Mouse (Mus musculus) midbrain, embryonic 12.5 days (tissue): ENCODE measurements around the gene Atf7ip. TPM values are rescaled to one million over a fixed set of nuclear protein-coding genes. Genes with fewer than 3 reads are reported as not detected.

Experiments used
- ATAC-seq: fragments of 200-750 bp; cut with Nextera tagmentation; 2 replicates; pipeline ENCODE4 v1.8.0; 2017; ENCODE audit warnings: low read depth, moderate TSS enrichment, moderate library complexity; ENCODE audit not compliant: low FRiP score
- H3K27ac ChIP-seq: fragments of 300-500 bp; sonication (generic); replicated peaks from 2 replicates; pipeline ENCODE4 v1.5.1; 2016; ENCODE audit warnings: mild to moderate bottlenecking
- H3K27me3 ChIP-seq: fragments of 300-500 bp; sonication (generic); 2 replicates; pipeline ENCODE4 v1.6.1; 2016; ENCODE audit warnings: mild to moderate bottlenecking
- H3K36me3 ChIP-seq: fragments of 300-500 bp; sonication (generic); 2 replicates; pipeline ENCODE4 v1.6.1; 2016
- H3K4me1 ChIP-seq: fragments of 300-500 bp; sonication (generic); 2 replicates; pipeline ENCODE4 v1.6.1; 2016
- H3K4me2 ChIP-seq: fragments of 300-500 bp; sonication (generic); replicated peaks from 2 replicates; pipeline ENCODE4 v1.6.1; 2016; ENCODE audit warnings: mild to moderate bottlenecking, moderate library complexity
- H3K4me3 ChIP-seq: fragments of 300-500 bp; sonication (generic); 2 replicates; pipeline ENCODE4 v1.5.1; 2016; ENCODE audit warnings: mild to moderate bottlenecking
- H3K9ac ChIP-seq: fragments of 300-500 bp; sonication (generic); replicated peaks from 2 replicates; pipeline ENCODE4 v1.6.1; 2016; ENCODE audit warnings: mild to moderate bottlenecking, moderate library complexity
- H3K9me3 ChIP-seq: fragments of 300-500 bp; sonication (generic); 2 replicates; pipeline ENCODE4 v1.6.1; 2016; ENCODE audit warnings: mild to moderate bottlenecking
- WGBS: fragments of 180-500 bp; shearing (Covaris S2); methylation state at CpG from one replicate; pipeline ENCODE4 v1.1.7; 2016; 5-methylcytosine and 5-hydroxymethylcytosine counted together
- polyA plus RNA-seq: library from polyadenylated mRNA; unstranded; fragments of >200 nt; fragmentation: Nextera tagmentation; extraction: Ambion mirVana; gene quantifications from 2 replicates; pipeline ENCODE4 v1.2.1, GENCODE M21; 2016

The Atf7ip gene
- polyA plus RNA-seq, 1 experiment from 2014 or later = 61.4 TPM

- H3K4me2 ChIP-seq = no peak overlapping the region
- no peak for ATAC-seq
- no peaks in the 10 kb centered on the region for H3K36me3 ChIP-seq
- H3K4me1 ChIP-seq = no peaks in the 10 kb centered on the region
- no peak overlapping the region for H3K4me3 ChIP-seq
- H3K9ac ChIP-seq = no peak overlapping the region
- 29% methylated on average over 7 of the region's 7 CpGs for WGBS
- H3K27ac ChIP-seq = no peak overlapping the region
- H3K9me3 ChIP-seq = 0 out of 2 replicates have a peak, but pooled peaks cover 7% of the 10 kb centered on the region
- no peaks in the 10 kb centered on the region for H3K27me3 ChIP-seq
Measured at GRCm38 (mm10) chr6:136510945-136511344, 5.0 kb downstream of the Atf7ip start.

DNA sequence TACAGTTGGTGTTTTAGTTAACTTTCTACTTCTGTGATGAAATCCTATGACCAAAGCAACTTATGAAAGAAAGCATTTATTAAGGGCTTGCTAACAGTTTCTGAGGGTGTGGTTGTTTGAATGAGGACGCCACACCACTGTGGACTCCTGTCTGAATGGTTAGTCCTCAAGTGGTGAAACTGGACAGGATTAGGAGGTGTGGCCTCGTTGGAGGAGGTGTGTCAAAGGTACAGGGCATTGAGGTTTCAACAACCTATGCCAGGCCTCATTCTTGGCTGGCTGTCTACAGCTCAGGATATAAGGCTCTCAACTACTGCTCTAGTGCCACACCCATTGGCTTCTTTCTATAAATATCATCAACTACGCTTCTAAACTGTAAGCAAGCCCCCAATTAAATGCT, 6.4 kb downstream of the Atf7ip start:
- WGBS = 84% methylated on average over 3 of the region's 3 CpGs
- no peak overlapping the region for H3K9ac ChIP-seq
- no peak for ATAC-seq

DNA sequence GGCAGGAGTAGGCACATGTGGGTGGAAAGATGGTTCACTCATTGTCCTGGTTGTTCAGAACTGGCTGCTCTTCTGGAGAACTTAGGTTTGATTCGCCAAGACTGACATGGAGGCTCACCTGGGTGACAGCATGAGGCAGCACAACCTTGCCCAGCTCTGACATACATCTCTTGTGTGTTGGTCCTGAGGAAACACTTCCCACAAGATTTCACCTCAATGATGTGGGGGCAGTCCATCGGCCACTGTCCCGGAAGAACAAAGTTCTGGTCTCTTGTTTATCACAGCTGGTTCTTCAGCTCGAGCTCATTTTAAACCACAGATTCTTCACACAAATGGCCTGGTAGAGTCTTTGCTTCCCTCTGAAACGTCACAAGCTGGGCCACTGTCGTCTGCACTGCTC, 10.7 kb downstream of the Atf7ip start:
- no peak for ATAC-seq
- Histone ChIP-seq H3K27me3 (no peaks in the 10 kb centered on the region), H3K9ac (no peak overlapping the region), H3K4me3 (no peak overlapping the region), H3K9me3 (0 out of 2 replicates have a peak, but pooled peaks cover 9% of the 10 kb centered on the region), H3K4me1 (peaks cover 4% of the 10 kb centered on the region; the same call in 1 of the 2 replicates), H3K4me2 (no peak overlapping the region), H3K27ac (no peak overlapping the region), H3K36me3 (0 out of 2 replicates have a peak, but pooled peaks cover 3% of the 10 kb centered on the region)
- WGBS = 94% methylated on average over 6 of the region's 6 CpGs

More for the DNA sequence above, 6.4 kb downstream of the Atf7ip start:
- no peak overlapping the region for H3K4me3 ChIP-seq
- no peak overlapping the region for H3K4me2 ChIP-seq
- 0 out of 2 replicates have a peak, but pooled peaks cover 7% of the 10 kb centered on the region for H3K9me3 ChIP-seq
- no peaks in the 10 kb centered on the region for H3K36me3 ChIP-seq
- no peaks in the 10 kb centered on the region for H3K4me1 ChIP-seq
- H3K27ac ChIP-seq = no peak overlapping the region
- H3K27me3 ChIP-seq = no peaks in the 10 kb centered on the region

- H3K4me1 ChIP-seq = peaks cover 6% of the 10 kb centered on the region; the same call in 1 of the 2 replicates
Measured at GRCm38 (mm10) chr6:136517221-136517620, 11.3 kb downstream of the Atf7ip start.

DNA sequence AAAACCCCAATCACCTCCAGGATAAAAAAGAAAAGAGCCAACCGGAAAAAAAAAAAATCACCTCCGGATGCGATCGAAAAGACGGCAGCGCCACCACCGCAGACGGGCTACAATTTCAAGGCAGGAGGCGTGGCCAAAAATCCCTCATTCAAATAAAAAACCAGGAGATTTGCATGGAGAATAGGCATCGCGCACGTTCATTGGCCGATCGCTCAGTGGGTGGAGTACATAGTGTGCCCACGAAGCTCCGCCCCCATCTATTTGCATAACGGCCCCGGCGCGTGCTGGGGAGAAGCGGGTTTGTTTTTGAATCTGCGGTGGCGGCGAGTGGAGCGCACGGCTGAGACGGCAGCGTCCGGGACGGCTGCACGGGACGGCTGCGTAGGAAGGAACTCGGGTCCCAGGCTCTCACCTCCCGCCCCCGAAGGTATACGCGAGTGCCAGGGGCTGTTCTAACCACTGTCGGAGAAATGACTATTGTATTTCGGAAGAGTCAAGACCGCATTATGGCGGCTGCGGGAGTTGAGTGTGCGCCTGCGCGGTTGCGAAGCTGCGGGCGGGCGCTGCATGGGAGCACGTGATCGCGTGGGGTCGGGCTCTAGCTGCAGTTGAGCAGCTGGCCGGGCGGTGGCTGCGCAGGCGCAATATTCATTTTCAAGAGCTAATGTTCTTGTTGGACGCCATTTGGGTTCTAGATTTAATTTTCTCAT, 12.7 kb downstream of the Atf7ip start:
- peak; percentile 97 for ATAC-seq
- peak overlapping the region; percentile 60 for H3K9ac ChIP-seq
- peaks cover 21% of the 10 kb centered on the region for H3K9me3 ChIP-seq
- H3K27ac ChIP-seq = peak overlapping the region; percentile 97
- H3K4me1 ChIP-seq = peaks cover 6% of the 10 kb centered on the region; the same call in 1 of the 2 replicates
- H3K4me2 ChIP-seq = peak overlapping the region; percentile 44
- peaks cover 15% of the 10 kb centered on the region for H3K36me3 ChIP-seq
- H3K4me3 ChIP-seq = peak overlapping the region; percentile 62
- under 1% methylated on average over 59 of the region's 59 CpGs for WGBS
- H3K27me3 ChIP-seq = no peaks in the 10 kb centered on the region

More at GRCm38 (mm10) chr6:136517221-136517620, 11.3 kb downstream of the Atf7ip start:
- no peak for ATAC-seq
- H3K9me3 ChIP-seq = 0 out of 2 replicates have a peak, but pooled peaks cover 11% of the 10 kb centered on the region
- peaks cover 5% of the 10 kb centered on the region for H3K36me3 ChIP-seq
- H3K27me3 ChIP-seq = no peaks in the 10 kb centered on the region
- H3K27ac ChIP-seq = no peak overlapping the region
- no peak overlapping the region for H3K4me2 ChIP-seq
- no peak overlapping the region for H3K4me3 ChIP-seq
- H3K9ac ChIP-seq = no peak overlapping the region

GRCm38 (mm10) chr6:136519254-136519653, 13.3 kb downstream of the Atf7ip start:
- Histone ChIP-seq H3K27ac (peak overlapping the region; percentile 97), H3K4me1 (peaks cover 6% of the 10 kb centered on the region; the same call in 1 of the 2 replicates), H3K27me3 (no peaks in the 10 kb centered on the region), H3K4me3 (peak overlapping the region; percentile 62), H3K9ac (peak overlapping the region; percentile 41; the same call in 1 of the 2 replicates), H3K9me3 (peaks cover 16% of the 10 kb centered on the region), H3K36me3 (peaks cover 15% of the 10 kb centered on the region), H3K4me2 (peak overlapping the region; percentile 44)
- 4% methylated on average over 17 of the region's 17 CpGs for WGBS
- ATAC-seq = no peak

GRCm38 (mm10) chr6:136520361-136520760, 14.4 kb downstream of the Atf7ip start:
- 80% methylated on average over 2 of the region's 2 CpGs for WGBS
- H3K4me3 ChIP-seq = 0 out of 2 replicates have a peak overlapping the region, but pooled peaks have one; percentile 9

DNA sequence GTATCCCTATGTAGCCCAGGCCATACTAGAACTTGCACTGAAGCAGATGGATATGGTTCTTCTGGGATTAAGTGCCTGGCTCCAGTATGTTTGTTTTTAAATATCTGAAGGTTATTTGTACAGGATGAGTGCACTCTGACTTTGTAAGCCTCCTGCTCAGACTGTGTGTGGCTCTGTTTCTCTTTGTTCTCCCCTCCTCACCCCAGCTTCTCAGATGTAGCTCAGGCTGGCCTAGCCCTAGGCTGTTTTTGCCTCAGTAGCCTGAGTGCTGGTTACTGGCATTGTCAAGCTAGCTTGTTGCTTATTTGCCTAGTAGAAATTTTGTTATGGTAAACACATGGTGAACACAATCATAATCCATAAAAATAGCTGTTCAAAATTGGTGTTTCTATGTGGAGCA, 15.7 kb downstream of the Atf7ip start:
- H3K9me3 ChIP-seq = peaks cover 21% of the 10 kb centered on the region
- no peak overlapping the region for H3K4me2 ChIP-seq
- no peak overlapping the region for H3K4me3 ChIP-seq
- no peak overlapping the region for H3K9ac ChIP-seq
- H3K4me1 ChIP-seq = peaks cover 6% of the 10 kb centered on the region; the same call in 1 of the 2 replicates
- no peaks in the 10 kb centered on the region for H3K27me3 ChIP-seq
- no peak for ATAC-seq
- peaks cover 36% of the 10 kb centered on the region for H3K36me3 ChIP-seq
- H3K27ac ChIP-seq = no peak overlapping the region

More at GRCm38 (mm10) chr6:136520361-136520760, 14.4 kb downstream of the Atf7ip start:
- no peak overlapping the region for H3K27ac ChIP-seq
- H3K4me2 ChIP-seq = peak overlapping the region; percentile 28; the same call in 1 of the 2 replicates
- H3K27me3 ChIP-seq = no peaks in the 10 kb centered on the region
- peaks cover 21% of the 10 kb centered on the region for H3K9me3 ChIP-seq
- peaks cover 26% of the 10 kb centered on the region for H3K36me3 ChIP-seq
- no peak overlapping the region for H3K9ac ChIP-seq
- no peak for ATAC-seq
- H3K4me1 ChIP-seq = peaks cover 6% of the 10 kb centered on the region; the same call in 1 of the 2 replicates

- no peak overlapping the region for H3K4me3 ChIP-seq
- H3K36me3 ChIP-seq = peaks cover 36% of the 10 kb centered on the region
- no peak overlapping the region for H3K27ac ChIP-seq
- WGBS = 95% methylated on average over 5 of the region's 5 CpGs
- H3K9ac ChIP-seq = no peak overlapping the region
- no peak for ATAC-seq
- H3K9me3 ChIP-seq = peaks cover 21% of the 10 kb centered on the region
- H3K27me3 ChIP-seq = no peaks in the 10 kb centered on the region
- no peak overlapping the region for H3K4me2 ChIP-seq
- peaks cover 6% of the 10 kb centered on the region; the same call in 1 of the 2 replicates for H3K4me1 ChIP-seq
Measured at GRCm38 (mm10) chr6:136522658-136523057, 16.7 kb downstream of the Atf7ip start.

DNA sequence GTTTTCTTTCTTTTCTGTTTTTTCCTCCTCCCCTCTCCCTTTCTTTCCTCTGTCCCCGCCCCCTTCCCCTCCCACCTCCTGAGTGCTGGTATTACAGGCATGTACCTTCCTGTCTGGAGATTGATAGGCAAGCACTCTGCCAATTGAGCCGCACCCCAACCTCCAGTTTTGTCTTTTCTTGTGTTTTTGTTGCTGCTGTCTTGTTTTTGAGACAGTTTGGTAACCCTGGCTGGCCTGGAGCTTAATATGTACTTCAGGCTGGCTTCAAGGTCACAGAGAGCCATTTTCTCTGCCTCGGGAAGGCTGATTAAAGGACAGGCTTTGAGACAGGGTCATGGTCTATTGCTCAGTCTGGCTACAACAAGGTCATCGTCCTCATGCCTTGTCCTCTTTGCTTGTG, 18.8 kb downstream of the Atf7ip start:
- Histone ChIP-seq H3K4me3 (no peak overlapping the region), H3K4me1 (peaks cover 6% of the 10 kb centered on the region; the same call in 1 of the 2 replicates), H3K36me3 (peaks cover 43% of the 10 kb centered on the region), H3K9me3 (peaks cover 21% of the 10 kb centered on the region), H3K4me2 (no peak overlapping the region), H3K27ac (no peak overlapping the region), H3K27me3 (no peaks in the 10 kb centered on the region), H3K9ac (no peak overlapping the region)
- 96% methylated on average over 4 of the region's 4 CpGs for WGBS
- no peak for ATAC-seq

- Histone ChIP-seq H3K36me3 (peaks cover 43% of the 10 kb centered on the region), H3K27me3 (no peaks in the 10 kb centered on the region), H3K27ac (no peak overlapping the region), H3K4me1 (peaks cover 6% of the 10 kb centered on the region; the same call in 1 of the 2 replicates), H3K9ac (no peak overlapping the region), H3K4me2 (no peak overlapping the region), H3K4me3 (no peak overlapping the region), H3K9me3 (peaks cover 21% of the 10 kb centered on the region)
- 95% methylated on average over 4 of the region's 4 CpGs for WGBS
- ATAC-seq = no peak
Measured at GRCm38 (mm10) chr6:136525567-136525966, 19.6 kb downstream of the Atf7ip start.

GRCm38 (mm10) chr6:136529156-136529555, 23.2 kb downstream of the Atf7ip start:
- WGBS = 73% methylated on average over 2 of the region's 2 CpGs
- peaks cover 6% of the 10 kb centered on the region; the same call in 1 of the 2 replicates for H3K9me3 ChIP-seq
- ATAC-seq = no peak
- no peak overlapping the region for H3K27ac ChIP-seq
- H3K9ac ChIP-seq = no peak overlapping the region
- H3K36me3 ChIP-seq = peaks cover 28% of the 10 kb centered on the region
- H3K4me2 ChIP-seq = no peak overlapping the region
- peaks cover 15% of the 10 kb centered on the region for H3K4me1 ChIP-seq
- no peaks in the 10 kb centered on the region for H3K27me3 ChIP-seq
- H3K4me3 ChIP-seq = no peak overlapping the region
